Mouse (Mus musculus): ENCODE measurements at regions not wholly inside any gene's neighbourhood (a gene's known extent, or its start where the extent isn't known, plus 50 kb on each side); places are given as distances from the start of the nearest gene placed in this dataset.

- TF ChIP-seq POLR2A (IDR thresholded peaks at IDR 0.05; ENCODE audit: low read depth, low read length) (no peak), CTCF (conservative IDR thresholded peaks at IDR 0.05; ENCODE audit: insufficient read depth, insufficient read length, low read depth, low read length) (no peak)
Observed at GRCm38 (mm10) chrX:11893606-11894279, 266.4 kb downstream of the Bcor start.
